Comparison of ENCODE assay signal across 27 mouse cellular contexts in the genomic region with DNA sequence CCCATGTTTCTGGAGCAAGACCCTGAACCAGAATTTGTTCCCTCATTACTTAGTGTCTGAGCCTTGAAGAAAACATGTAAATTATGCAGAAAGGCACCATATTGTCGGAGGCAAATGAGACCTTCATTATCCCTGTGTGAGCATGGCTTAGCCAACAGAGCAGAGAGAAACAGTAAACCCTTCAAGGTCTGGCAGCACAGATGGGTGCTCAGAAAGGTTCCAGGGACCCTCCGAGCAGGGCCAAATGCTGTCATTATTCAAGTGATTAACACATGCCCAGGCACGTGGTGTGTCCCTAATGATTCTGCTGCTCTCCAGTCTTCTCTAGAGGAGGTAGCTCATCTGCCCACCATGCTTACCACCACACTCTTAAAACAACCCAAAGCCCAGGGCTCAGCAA.
DNase-seq lines count a peak whose midpoint lies in the region; ATAC-seq and TF ChIP-seq lines count a peak whose summit lies in the region.
"Had no signal": no experiment of that assay in that cellular context is flagged by ENCODE, and none has a peak within 500 bp of the region (broad histone marks: within the 10 kb centered on the region; RNA-seq: fewer than 3 reads in every experiment).

No protein-coding gene starts in this region.

- no peak overlapping the region for H3K9ac ChIP-seq in forebrain, embryonic 14.5 days (ENCODE audit: low read length)
- H3K9ac ChIP-seq: embryonic facial prominence, embryonic 13.5 days; heart, embryonic 12.5 days; heart, embryonic 15.5 days; hindbrain, embryonic 14.5 days had no signal

- no peak overlapping the region for H3K27ac ChIP-seq in forebrain, embryonic 14.5 days (ENCODE audit: low read depth, low read length)
- no peak overlapping the region for H3K27ac ChIP-seq in forebrain, embryonic 10.5 days
- H3K27ac ChIP-seq: embryonic facial prominence, embryonic 10.5 days; embryonic facial prominence, embryonic 13.5 days; heart, embryonic 15.5 days; hindbrain, embryonic 10.5 days; hindbrain, embryonic 14.5 days had no signal

- no peaks in the 10 kb centered on the region for H3K9me3 ChIP-seq in forebrain, embryonic 14.5 days (replicated peaks; ENCODE audit: control insufficient read depth, low read length)
- no peaks in the 10 kb centered on the region for H3K9me3 ChIP-seq in forebrain, embryonic 10.5 days
- H3K9me3 ChIP-seq: embryonic facial prominence, embryonic 10.5 days; embryonic facial prominence, embryonic 13.5 days; heart, embryonic 12.5 days; heart, embryonic 15.5 days; hindbrain, embryonic 10.5 days had no signal

- H3K4me2 ChIP-seq in forebrain, embryonic 14.5 days (ENCODE audit: low read length): no peak overlapping the region
- H3K4me2 ChIP-seq: embryonic facial prominence, embryonic 13.5 days; heart, embryonic 12.5 days; heart, embryonic 15.5 days; hindbrain, embryonic 14.5 days had no signal

- no peak overlapping the region for H3K4me3 ChIP-seq in forebrain, embryonic 14.5 days (ENCODE audit: low read depth, low read length)
- H3K4me3 ChIP-seq in forebrain, embryonic 10.5 days: no peak overlapping the region
- H3K4me3 ChIP-seq: embryonic facial prominence, embryonic 10.5 days; embryonic facial prominence, embryonic 13.5 days; erythroblast, embryonic 14.5 days; heart, embryonic 12.5 days; heart, embryonic 15.5 days; hindbrain, embryonic 10.5 days had no signal

- TF ChIP-seq CTCF in brain, embryonic 14.5 days (IDR thresholded peaks at IDR 0.05; ENCODE audit: borderline replicate concordance, extremely low read depth, insufficient read depth, insufficient read length): no peak

- 56% methylated on average over 3 of the region's 3 CpGs for WGBS in forebrain, embryonic 14.5 days
- WGBS in forebrain, embryonic 10.5 days: 84% methylated on average over 3 of the region's 3 CpGs

- peak; percentile 72; the same call in 1 of the 2 replicates for ATAC-seq in forebrain, embryonic 14.5 days
- ATAC-seq: activated CD4-positive, CD25-positive, alpha-beta regulatory T cell, adult 4 months; intestine, postnatal 0 days had no signal

- H3K27me3 ChIP-seq in forebrain, embryonic 14.5 days (replicated peaks; ENCODE audit: control insufficient read depth, insufficient read depth, low read length): no peaks in the 10 kb centered on the region
- H3K27me3 ChIP-seq in forebrain, embryonic 10.5 days (ENCODE audit: poor library complexity, severe bottlenecking): no peaks in the 10 kb centered on the region
- H3K27me3 ChIP-seq: embryonic facial prominence, embryonic 13.5 days; heart, embryonic 12.5 days; heart, embryonic 15.5 days had no signal

- H3K4me1 ChIP-seq in forebrain, embryonic 14.5 days (ENCODE audit: control insufficient read depth, insufficient read depth, low read length): no peaks in the 10 kb centered on the region
- H3K4me1 ChIP-seq in forebrain, embryonic 10.5 days: no peaks in the 10 kb centered on the region; the same call in 1 of the 2 replicates
- H3K4me1 ChIP-seq: embryonic facial prominence, embryonic 10.5 days; embryonic facial prominence, embryonic 13.5 days; heart, embryonic 12.5 days; heart, embryonic 15.5 days; hindbrain, embryonic 10.5 days had no signal

- H3K36me3 ChIP-seq in forebrain, embryonic 14.5 days (ENCODE audit: control insufficient read depth, insufficient read depth, low read length): no peaks in the 10 kb centered on the region
- H3K36me3 ChIP-seq in forebrain, embryonic 10.5 days (replicated peaks): no peaks in the 10 kb centered on the region
- H3K36me3 ChIP-seq: embryonic facial prominence, embryonic 10.5 days; embryonic facial prominence, embryonic 13.5 days; heart, embryonic 12.5 days; heart, embryonic 15.5 days; hindbrain, embryonic 10.5 days had no signal

- DNase-seq in cerebellum, postnatal 10 days: peak; percentile 40 to 63
- no peak for DNase-seq in cerebellum, postnatal 36 days
- peak; percentile 66 for DNase-seq in forebrain, embryonic 14.5 days (ENCODE audit: low spot score)
- DNase-seq in forebrain, embryonic 10.5 days (ENCODE audit: extremely low spot score, low spot score): no peak
- peak; percentile 66 for DNase-seq in heart, adult 11 months
- DNase-seq in heart, adult 18-20 months: no peak
- DNase-seq in brain, embryonic 14.5 days (ENCODE audit: low read depth): peak; percentile 79
- DNase-seq in adrenal gland, postnatal 10 days: no peak
- DNase-seq: adrenal gland, adult 8-10 months; adrenal gland, postnatal 36 days; cerebellum, adult 11 months; cerebellum, adult 2 months; cerebellum, adult 9-11 months; embryo, embryonic 11 days; gastrocnemius, postnatal 25 days; heart, postnatal 10 days; heart, postnatal 36 days; kidney, adult 2 months had no signal

- no peak for TF ChIP-seq POLR2A in brain, embryonic 14.5 days (IDR thresholded peaks at IDR 0.05; ENCODE audit: borderline replicate concordance, extremely low read depth, insufficient read depth, insufficient read length, poor library complexity, severe bottlenecking)

Comparison
In these comparisons a context has a peak if more than half of its experiments do, and no peak if none do; other contexts are left out.
1. DNase-seq: peak in cerebellum, postnatal 10 days (2 of 2), forebrain, embryonic 14.5 days (single experiment), heart, adult 11 months (single experiment) and brain, embryonic 14.5 days (single experiment); none in cerebellum, postnatal 36 days (0 of 2), forebrain, embryonic 10.5 days (single experiment), heart, adult 18-20 months (0 of 2) and adrenal gland, postnatal 10 days (single experiment).